In genomic region chr3:127895792-127896541, GRCm38 (mm10) we compare ENCODE assay signal across 8 mouse cellular contexts. TPM values are rescaled to one million over a fixed set of nuclear protein-coding genes. Genes with fewer than 3 reads are reported as not detected.
DNase-seq lines count a peak whose midpoint lies in the region; ATAC-seq lines count a peak whose summit lies in the region.

TSS of gene Fam241a (minus strand) at chr3:127896324.

- no peaks in the 10 kb centered on the region for H3K9me3 ChIP-seq in hindbrain, embryonic 11.5 days (ENCODE audit: control insufficient read depth, low read length)

- peak; percentile 84 for ATAC-seq in frontal cortex, adult (ENCODE audit: low TSS enrichment)
- ATAC-seq in hindbrain, embryonic 11.5 days (ENCODE audit: low FRiP score) = peak; percentile 97

- no peaks in the 10 kb centered on the region for H3K4me1 ChIP-seq in hindbrain, embryonic 11.5 days (replicated peaks; ENCODE audit: control insufficient read depth, insufficient read depth, low read length)

- H3K4me2 ChIP-seq in hindbrain, embryonic 11.5 days (replicated peaks; ENCODE audit: low read depth, low read length) = peak within 1 kb of the TSS; percentile 78

- H3K4me3 ChIP-seq in hindbrain, embryonic 11.5 days (ENCODE audit: low read depth, low read length) = peak within 1 kb of the TSS; percentile 65

- H3K27me3 ChIP-seq in hindbrain, embryonic 11.5 days (ENCODE audit: control insufficient read depth, insufficient read depth, low read length) = no peaks in the 10 kb centered on the region

- H3K9ac ChIP-seq in hindbrain, embryonic 11.5 days (ENCODE audit: low read depth, low read length) = peak within 1 kb of the TSS; percentile 71

- peak within 1 kb of the TSS; percentile 47; the same call in 1 of the 2 replicates for H3K27ac ChIP-seq in hindbrain, embryonic 11.5 days (ENCODE audit: low read depth, low read length)

- peak; percentile 92 for DNase-seq in NIH3T3 (ENCODE audit: low read depth)
- peak; percentile 81 for DNase-seq in cerebellum, adult 9-10 months
- DNase-seq in hindbrain, embryonic 11.5 days (ENCODE audit: low spot score) = peak; percentile 84
- peak; percentile 56 to 58 for DNase-seq in layer of hippocampus, postnatal 25 days (ENCODE audit: extremely low spot score in 1 of 2, low spot score in 1 of 2)
- DNase-seq in lung, postnatal 14 days = peak; percentile 87
- peak; percentile 88 for DNase-seq in ovary, postnatal 36 days (ENCODE audit: low spot score)
- peak; percentile 92 for DNase-seq in thymus, postnatal 14 days

- WGBS in hindbrain, embryonic 11.5 days = under 1% methylated on average over 63 of the region's 94 CpGs

- no peaks in the 10 kb centered on the region for H3K36me3 ChIP-seq in hindbrain, embryonic 11.5 days (ENCODE audit: control insufficient read depth, insufficient read depth, low read length)

RNA-seq across cellular contexts. Expression of gene Fam241a, which starts in this region (rescaled TPM):
- polyA plus RNA-seq in hindbrain, embryonic 11.5 days (2014; fragmentation: Nextera tagmentation; extraction: Ambion mirVana) = 10.8 and 11.3 TPM in 2 replicates
- total RNA-seq in layer of hippocampus, postnatal 25 days (2021) = 1 to 10 TPM; 3.1 TPM

Comparison
In these comparisons a context has a peak if more than half of its experiments do, and no peak if none do; other contexts are left out.
1. Peak in every context shown above with its lines: DNase-seq, ATAC-seq, H3K4me3 ChIP-seq and H3K27ac ChIP-seq.